Mouse (Mus musculus): ENCODE results near the gene Sp100.

Sp100 gene

DNA sequence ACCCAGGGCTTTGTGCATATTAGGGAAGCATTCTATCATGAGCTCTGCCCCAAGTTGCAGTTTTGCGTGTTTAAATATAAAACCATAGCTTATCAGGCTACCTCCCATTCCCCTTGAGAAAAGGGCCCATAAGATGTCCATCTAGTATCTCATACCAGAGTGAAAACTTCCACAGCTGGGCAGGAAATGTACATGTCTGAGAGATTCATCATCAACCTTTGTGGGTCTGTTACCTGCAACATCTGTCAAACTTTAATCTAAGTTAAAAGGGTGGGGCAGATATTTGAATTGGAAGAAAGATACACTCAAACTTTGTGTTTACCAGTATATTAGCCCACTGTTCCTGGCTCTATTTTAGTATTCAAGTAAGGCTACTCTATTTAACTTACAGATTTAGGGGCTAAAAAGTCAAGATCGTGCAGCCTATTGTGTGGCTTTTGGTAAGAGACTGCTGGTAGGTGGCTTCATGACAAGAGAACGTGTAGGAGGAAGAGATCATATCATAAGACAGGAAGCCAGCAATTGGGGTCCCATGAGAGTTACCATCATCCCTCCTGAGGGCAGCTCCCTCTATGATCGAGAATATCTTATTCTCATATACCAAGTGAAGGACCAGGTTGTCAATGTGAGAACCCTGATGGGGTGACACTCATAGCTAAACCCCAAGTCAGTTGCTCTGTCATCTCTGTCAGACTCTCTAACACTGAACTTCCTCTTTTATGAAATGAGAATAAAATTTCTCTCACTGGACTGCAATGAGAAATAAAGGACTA is 48.1 kb downstream of the Sp100 start:
- peak in 1 of 2 experiments; percentile 39 for DNase-seq (ENCODE audit: low spot score in 2 of 2)

GRCm38 (mm10) chr1:85702531-85702930 is 52.7 kb downstream of the Sp100 start:
- no peak for DNase-seq (ENCODE audit: low spot score in 2 of 2)

DNA sequence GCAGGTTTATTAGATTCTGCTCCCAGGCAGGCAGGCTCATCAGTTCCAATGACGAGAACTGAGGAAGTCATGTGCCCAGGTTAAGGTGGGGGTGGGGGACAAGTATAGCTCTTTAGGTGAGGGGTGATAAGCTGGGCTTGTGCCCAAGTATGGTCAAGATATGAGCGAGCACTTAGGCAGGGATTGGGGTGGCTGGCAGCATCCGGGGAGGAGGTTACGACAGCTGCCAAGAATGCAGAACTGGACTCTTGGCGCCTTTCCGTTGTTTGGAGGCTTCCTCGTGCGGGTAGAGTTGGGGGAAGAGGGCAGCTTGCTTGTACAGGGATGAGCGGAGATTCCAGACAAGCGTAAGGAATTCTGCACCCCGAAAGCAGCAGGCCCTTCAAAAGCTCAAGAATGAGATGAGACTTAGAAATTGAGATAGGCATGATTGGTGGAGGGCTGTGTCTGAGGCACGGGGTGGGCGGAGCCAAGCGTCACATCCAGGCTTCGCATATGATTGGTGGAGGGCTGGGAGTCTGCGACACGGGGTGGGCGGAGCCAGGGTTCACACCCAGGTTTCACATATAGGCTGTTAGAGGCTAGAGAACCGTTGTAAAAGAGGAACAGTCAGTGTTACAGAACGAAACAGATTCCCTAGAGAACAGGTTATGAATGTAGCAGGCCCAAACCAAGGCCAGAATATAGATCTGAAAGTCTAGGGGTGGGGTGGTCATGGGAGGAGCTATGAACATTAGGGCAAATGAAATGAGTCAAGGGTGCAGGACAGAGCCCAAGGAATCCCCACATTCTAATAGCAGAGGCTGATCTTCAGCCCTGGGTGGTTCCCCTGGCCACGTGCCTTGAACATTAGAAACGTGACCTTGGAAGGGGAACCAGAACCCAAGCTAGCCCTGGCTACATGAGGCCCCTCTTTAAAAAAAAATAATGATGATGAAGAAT is 53.7 kb downstream of the Sp100 start:
- DNase-seq (ENCODE audit: low spot score in 2 of 2): peak; percentile 91 to 97

DNA sequence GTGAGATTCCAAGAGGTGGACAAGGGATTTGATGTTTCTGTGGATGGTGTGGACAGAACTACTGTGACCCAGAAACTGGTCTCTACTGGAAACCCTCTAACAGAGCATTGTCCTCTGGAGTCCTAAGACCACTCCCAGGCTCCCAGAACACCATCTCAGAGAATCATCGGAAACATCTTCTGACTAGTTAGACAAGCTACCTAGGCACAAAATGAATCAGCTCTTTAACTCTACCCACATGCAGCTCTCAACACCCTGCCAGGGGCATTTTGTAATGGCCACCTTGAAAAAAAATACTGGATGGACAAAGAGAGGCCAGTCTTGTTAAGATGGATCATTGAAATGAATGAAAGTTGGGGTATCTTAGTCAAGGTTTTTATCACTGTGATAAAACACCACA is 55.8 kb downstream of the Sp100 start:
- DNase-seq (ENCODE audit: low spot score in 2 of 2): no peak

DNA sequence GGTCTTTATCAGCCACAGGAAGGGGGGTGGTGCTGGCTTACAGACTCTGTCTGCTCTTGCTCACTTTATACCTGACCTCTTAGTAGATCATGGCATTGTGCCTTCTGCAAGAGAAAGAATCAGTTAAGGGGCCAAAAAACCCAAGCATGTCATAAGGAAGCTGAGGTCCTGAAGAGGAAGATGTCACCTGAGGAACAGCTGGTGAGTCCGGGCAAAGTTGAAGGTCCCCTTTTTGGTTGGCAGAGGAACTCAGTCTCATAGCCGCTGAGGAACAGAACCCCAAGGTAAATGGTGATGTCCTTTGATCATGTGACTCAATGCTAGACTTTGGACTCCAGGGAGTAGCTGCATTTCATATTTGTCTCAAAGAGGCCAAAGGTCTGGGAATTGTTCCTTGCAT is 57.0 kb downstream of the Sp100 start:
- DNase-seq (ENCODE audit: low spot score in 2 of 2): no peak

- DNase-seq (ENCODE audit: low spot score in 2 of 2): no peak
Measured at GRCm38 (mm10) chr1:85714501-85714900, 64.7 kb downstream of the Sp100 start.

DNA sequence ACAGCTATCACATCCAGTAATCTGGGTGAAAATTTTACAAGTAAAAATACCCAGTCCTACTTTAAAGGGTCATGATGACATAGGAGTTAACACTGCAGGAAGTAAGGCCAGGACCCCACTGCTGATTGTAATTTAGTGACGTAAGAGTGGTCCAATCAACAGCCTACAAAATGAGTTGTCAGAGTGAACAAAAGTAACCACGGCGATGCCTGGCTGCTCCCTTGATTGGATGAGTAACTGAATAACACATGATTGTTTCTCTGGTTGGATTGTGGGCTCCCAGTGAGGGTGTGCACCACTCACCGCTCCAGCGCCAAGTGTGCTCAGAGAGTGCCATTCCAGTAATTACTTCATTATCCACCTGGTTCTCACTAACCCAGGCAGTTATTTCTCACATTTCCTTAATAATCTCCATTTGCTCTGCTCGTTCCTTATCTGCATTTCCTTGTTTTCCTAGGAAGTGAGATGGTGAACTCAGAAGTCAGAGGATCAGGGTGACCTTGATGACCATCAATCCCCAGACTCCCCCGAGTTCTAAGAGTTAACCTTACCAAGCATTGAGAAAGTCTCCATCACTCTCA is 66.7 kb downstream of the Sp100 start:
- no peak for DNase-seq (ENCODE audit: low spot score in 2 of 2)

DNA sequence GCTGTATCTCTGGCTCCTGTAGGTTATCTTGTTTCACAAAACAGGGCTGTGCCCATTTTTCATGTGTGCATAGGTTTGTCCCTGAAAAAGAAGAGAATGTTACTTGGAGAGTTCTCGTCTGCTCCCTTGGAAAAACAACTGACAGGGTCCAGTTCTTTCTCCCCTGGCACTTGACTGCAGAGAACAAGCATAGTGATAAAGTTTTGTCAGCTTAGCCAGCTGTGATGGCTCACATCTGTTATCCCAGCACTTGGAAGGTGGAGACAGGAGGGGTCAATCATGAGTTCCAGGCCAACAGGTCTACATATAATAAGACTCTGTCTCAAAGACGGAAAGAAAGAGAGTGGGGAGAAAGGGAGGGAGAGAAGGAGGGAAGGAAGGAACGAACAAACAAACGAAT is 69.3 kb downstream of the Sp100 start:
- no peak for DNase-seq (ENCODE audit: low spot score in 2 of 2)

DNA sequence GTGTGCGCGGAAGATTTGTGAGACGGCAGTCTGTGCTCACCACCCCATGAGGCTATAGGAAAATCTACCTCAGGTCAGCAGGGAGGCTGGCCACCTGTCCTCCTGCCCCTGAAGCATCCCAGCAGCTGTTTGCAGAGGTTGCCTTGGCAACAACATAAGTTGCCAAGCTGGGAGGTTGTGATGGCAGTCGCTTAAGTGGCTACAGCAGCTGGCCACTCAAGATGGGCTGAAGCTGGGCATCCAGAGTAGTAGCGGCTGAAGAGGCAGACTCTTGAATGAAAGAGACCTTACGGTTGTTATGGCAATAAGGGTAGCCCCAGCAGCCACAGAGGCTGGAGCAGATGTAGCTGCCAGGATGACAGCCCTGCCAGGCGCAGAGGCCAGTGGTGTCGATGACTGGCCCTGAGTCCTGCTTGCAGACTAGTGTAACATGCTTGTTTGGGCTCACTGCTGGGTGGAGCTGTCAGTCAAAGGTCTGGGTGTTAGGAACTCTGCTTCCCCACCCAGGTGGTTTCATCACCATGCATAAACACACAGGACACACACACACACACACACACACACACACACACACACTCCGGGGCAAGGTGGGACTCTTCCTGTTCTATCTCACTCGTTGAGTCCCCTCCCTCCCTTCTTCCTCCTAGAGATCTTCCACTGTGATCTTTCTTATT is 70.6 kb downstream of the Sp100 start:
- peak; percentile 45 to 63 for DNase-seq (ENCODE audit: low spot score in 2 of 2)

DNA sequence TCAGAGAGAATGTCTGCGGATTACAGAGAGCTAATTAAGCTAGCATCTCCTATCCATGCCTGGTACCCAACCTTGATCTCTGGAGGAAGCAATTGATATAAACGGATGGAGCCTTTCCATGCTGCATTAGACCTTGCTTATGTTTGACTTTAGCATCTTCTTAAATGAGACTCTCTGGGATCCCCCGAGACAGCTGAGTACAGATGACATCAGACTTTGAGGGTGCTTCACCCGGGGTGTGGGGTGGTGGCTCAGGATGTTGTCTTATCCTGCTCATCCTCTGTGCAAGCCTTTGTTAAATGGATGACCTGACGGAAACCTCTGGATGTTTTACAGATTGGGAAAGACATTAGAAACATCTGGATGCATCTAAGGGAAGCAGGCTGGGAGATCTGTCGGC is 80.7 kb downstream of the Sp100 start:
- DNase-seq (ENCODE audit: low spot score in 2 of 2): no peak

- peak; percentile 53 to 75 for DNase-seq (ENCODE audit: low spot score in 2 of 2)
Measured at GRCm38 (mm10) chr1:85732581-85732980, 82.8 kb downstream of the Sp100 start.

DNA sequence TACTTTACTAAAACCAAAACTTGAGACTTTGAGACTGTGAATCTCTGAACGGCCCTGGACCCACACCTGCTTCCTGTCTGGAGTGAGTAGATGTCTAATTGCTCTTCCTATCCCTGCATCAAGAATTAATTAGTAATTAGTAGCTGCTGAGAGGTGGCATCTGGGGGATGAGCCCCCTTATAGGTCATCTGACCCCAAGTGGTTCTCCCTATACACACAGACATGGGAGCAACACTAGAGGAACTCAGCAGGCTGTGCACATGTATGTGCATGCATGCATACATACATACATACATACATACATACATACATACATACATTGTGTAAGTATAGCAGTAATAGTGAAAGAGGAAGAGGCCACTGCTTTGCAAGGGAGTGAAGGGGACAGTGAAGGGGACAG is 84.7 kb downstream of the Sp100 start:
- no peak for DNase-seq (ENCODE audit: low spot score in 2 of 2)

DNA sequence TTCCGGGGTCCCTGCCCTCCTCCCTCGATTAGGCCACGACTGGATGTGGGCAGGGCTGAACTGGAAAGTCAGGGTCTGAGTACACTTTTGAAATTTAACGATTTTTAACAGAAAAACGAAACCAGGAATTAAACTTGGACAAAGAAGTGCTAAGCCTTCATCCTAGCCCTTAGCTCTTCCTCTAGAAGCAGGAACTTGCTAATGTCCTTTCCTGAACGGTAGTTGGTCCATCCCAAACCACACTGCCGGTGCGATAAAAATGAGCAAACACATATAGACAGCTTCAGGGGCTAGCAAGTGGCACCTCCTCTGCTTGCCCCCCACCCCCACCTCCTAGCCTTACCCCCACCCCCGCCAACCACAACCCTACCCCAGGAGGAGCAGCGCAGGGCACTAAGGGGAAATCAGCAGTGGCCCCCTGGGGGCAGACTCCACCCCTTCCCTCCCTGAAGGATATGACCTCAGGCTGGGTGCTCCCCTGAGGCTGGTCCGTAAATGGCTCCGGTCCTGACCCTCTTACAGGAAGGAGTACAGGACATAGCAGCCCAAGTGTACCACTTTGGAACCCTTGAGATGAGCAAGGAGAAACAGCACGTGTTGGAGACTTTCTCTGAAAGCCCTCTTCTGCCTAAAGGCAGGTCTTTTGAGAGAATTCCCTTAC is 85.8 kb downstream of the Sp100 start:
- DNase-seq (ENCODE audit: low spot score in 2 of 2): peak; percentile 78 to 82

DNA sequence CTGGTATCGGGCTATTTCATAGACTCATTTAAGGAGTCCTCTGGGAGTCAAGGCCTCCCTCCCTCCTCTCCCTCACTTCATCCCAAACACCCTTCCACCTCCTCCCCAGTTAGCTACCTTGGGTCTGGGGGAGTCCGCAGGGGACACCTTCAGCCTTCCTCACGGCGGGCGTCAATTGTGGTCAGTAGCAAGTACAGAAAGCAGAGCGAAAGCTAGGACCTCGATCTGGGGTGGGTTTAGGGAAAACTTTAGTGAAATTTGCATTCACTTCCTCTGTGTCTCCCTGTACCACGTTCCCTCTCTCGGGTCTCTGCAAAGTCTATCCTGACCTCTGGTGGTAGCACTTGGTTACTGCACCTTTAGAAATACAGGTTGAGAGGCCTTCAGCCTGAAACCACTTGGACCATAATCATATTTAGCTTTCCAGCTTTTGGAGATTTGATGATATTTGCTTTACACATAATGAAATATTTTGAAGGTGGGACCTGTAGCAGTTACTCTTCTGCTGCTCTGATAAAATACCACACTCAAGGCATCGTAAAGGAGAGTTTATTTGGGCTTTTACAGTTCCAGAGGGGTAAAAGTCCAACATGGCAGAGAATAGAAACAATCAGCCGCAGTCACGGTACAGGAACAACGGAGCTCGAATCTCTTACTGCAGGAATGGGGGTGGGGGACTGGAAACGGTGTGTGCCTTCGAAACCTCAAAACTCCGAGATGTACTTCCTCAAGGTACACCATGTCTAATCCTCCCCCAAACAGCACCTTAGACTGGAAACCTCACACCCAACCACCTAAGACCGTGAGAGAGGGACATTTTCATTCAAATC is 86.8 kb downstream of the Sp100 start:
- DNase-seq (ENCODE audit: low spot score in 2 of 2): peak; percentile 81 to 85

- DNase-seq (ENCODE audit: low spot score in 2 of 2): no peak
Measured at GRCm38 (mm10) chr1:85739000-85739399, 89.2 kb downstream of the Sp100 start.

DNA sequence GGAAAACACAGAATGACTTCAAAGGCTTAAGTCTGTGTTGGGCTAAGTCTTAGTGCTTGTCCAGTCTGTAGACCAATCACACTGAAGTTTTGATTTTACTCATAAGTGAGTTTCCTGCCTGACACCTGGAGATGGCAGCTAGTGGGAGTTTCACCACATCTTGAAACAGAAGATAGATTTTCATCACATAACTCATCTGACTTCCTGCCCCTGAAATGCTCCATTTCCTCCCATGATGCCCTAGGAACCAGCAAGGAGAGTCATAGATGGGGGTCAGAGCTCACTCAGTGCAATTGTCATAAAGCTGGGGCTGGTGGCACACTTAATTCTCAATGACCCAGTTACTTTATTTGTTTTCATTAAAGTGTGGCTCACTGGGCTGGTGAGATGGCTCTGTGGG is 90.0 kb downstream of the Sp100 start:
- DNase-seq (ENCODE audit: low spot score in 2 of 2): peak; percentile 50 to 72

DNA sequence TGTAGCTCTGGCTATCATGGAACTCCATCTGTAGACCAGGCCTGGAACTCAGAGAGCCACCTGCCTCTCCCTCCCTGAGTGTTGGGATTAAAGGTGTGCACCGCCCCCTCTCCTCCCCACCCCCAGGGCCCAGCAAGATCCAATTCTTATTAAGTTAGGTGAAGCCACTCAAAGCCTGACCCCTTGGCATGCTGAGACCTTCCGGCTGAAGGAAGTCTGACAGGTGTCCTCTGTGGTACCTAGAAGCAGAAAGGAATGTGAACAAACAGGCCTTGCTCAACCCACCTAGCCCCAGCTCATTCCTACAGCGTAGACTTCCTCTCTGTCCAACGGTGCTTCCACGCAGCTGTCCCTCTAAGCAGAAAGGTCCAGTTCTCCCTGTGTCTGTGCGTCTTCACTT is 91.1 kb downstream of the Sp100 start:
- no peak for DNase-seq (ENCODE audit: low spot score in 2 of 2)

GRCm38 (mm10) chr1:85742333-85742732 is 92.5 kb downstream of the Sp100 start:
- no peak for DNase-seq (ENCODE audit: low spot score in 2 of 2)

GRCm38 (mm10) chr1:85742916-85743505 is 93.2 kb downstream of the Sp100 start:
- DNase-seq (ENCODE audit: low spot score in 2 of 2): no peak

GRCm38 (mm10) chr1:85744539-85744938 is 94.8 kb downstream of the Sp100 start:
- no peak for DNase-seq (ENCODE audit: low spot score in 2 of 2)
